Mouse (Mus musculus) bone marrow macrophage, adult 2 months (primary cell): ENCODE measurements around the gene Rasgrf1.

Experiments
- CTCF ChIP-seq: IDR thresholded peaks from 2 replicates; pipeline ENCODE4 v1.5.1; 2012; ENCODE audit warnings: low read depth, mild to moderate bottlenecking, low read length, moderate library complexity
- POLR2A ChIP-seq: IDR thresholded peaks from 2 replicates; pipeline ENCODE4 v1.6.1; 2012; ENCODE audit warnings: mild to moderate bottlenecking, low read depth, low read length, borderline replicate concordance

GRCm38 (mm10) chr9:89921121-89921520, 11.4 kb downstream of the Rasgrf1 start:
- TF ChIP-seq CTCF (no peak), POLR2A (no peak)
